Mouse (Mus musculus): Measurements from ENCODE around the gene Gnat1.

GRCm38 (mm10) chr9:107635279-107636028, 44.1 kb downstream of the Gnat1 start, which contains the start of gene Gnai2:
- TF ChIP-seq CTCF (conservative IDR thresholded peaks at IDR 0.05; ENCODE audit: low read length): no peak
- TF ChIP-seq POU5F1 (IDR thresholded peaks at IDR 0.05; ENCODE audit: borderline replicate concordance, low read length): no peak
- TF ChIP-seq NANOG (IDR thresholded peaks at IDR 0.05; ENCODE audit: borderline replicate concordance, low read length): no peak

Measured in E14TG2a.4 (cell line).